Mouse (Mus musculus): ENCODE data around the gene St6galnac5.

DNA sequence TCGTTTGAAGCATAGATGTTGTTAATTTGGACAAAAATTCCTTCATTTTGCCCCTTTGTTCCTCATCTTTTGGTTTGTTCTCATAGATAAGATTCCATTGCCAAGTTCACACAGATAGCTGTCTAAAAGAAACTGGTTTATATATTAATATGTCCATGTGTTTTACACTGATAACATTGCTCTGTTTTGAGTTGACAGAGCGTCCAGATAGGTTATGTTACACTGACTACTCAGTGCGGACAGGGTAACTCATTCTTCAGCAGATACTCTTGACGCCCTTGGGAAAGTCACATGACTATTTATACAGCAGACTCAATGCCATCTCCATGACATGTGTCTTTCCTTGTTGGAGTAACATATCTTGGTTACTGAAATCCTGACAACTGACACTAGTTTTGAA, 25.3 kb downstream of the St6galnac5 start:
- no peak for TF ChIP-seq ZNF384 (IDR thresholded peaks at IDR 0.05; ENCODE audit: low read depth, low read length)
- TF ChIP-seq JUND (conservative IDR thresholded peaks at IDR 0.05; ENCODE audit: low read depth, low read length), result no peak
- no peak for TF ChIP-seq MYC (IDR thresholded peaks at IDR 0.05; ENCODE audit: low read depth, low read length)
- TF ChIP-seq BHLHE40 (IDR thresholded peaks at IDR 0.05; ENCODE audit: low read depth, low read length), result no peak
- no peak for TF ChIP-seq CTCF (conservative IDR thresholded peaks at IDR 0.05 in 1 of 2, IDR thresholded peaks at IDR 0.05 in 1 of 2; ENCODE audit: low read depth in 2 of 2, low read length in 2 of 2)
- TF ChIP-seq RCOR1 (conservative IDR thresholded peaks at IDR 0.05; ENCODE audit: low read depth, low read length), result no peak
- TF ChIP-seq TCF12 (IDR thresholded peaks at IDR 0.05; ENCODE audit: low read depth, low read length), result no peak
- TF ChIP-seq ZKSCAN1 (IDR thresholded peaks at IDR 0.05; ENCODE audit: borderline replicate concordance, low read depth, low read length), result no peak
- no peak for TF ChIP-seq POLR2A (IDR thresholded peaks at IDR 0.05; ENCODE audit: low read depth, low read length)
- no peak for TF ChIP-seq PAX5 (IDR thresholded peaks at IDR 0.05; ENCODE audit: low read length)
- TF ChIP-seq HCFC1 (IDR thresholded peaks at IDR 0.05; ENCODE audit: low read depth, low read length), result no peak
- no peak for TF ChIP-seq MEF2A (IDR thresholded peaks at IDR 0.05; ENCODE audit: borderline replicate concordance, low read depth, low read length)
- TF ChIP-seq EP300 (IDR thresholded peaks at IDR 0.05; ENCODE audit: low read length), result no peak

Measured in CH12.LX (cell line).